Mouse (Mus musculus): Measurements from ENCODE around the gene Ctsh.

- TF ChIP-seq CTCF (conservative IDR thresholded peaks at IDR 0.05; ENCODE audit: insufficient read depth, insufficient read length, low read depth, low read length), result no peak
- no peak for TF ChIP-seq POLR2A (IDR thresholded peaks at IDR 0.05; ENCODE audit: low read depth, low read length)
These were observed 29.0 kb downstream of the Ctsh start for GRCm38 (mm10) chr9:90082992-90083391.

All from kidney, adult 2 months (tissue).